Mouse (Mus musculus): ENCODE measurements around the gene Exoc2. TPM values are rescaled to one million over a fixed set of nuclear protein-coding genes. Genes with fewer than 3 reads are reported as not detected.

Gene Exoc2
- polyA plus RNA-seq, 1 experiment from 2014 or later: 29.9 TPM

DNA sequence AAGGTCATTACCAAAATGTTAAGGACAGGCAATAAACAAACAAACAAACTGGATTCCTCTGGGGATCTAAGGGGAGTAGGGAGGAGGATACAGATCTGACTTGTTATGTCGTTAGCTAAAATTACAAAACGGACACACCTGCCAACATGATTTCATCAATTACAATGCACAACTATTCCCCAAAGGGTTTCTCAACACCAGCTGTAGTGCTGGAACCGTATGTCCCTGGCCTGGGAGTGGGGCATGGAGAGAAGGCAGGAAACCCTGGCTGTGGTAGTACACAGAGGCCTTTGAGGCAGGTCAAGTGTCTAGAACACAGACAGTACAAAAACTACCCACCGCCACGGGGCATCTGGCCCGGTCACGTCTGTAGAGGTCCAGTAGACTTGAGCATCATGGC lies 164.7 kb downstream of the Exoc2 start:
- H3K27ac ChIP-seq: no peak overlapping the region
- no peak overlapping the region for H3K4me3 ChIP-seq (replicated peaks)
- no peaks in the 10 kb centered on the region for H3K27me3 ChIP-seq
- H3K9ac ChIP-seq: no peak overlapping the region
- ATAC-seq (replicated peaks; ENCODE audit: low FRiP score): no peak
- H3K4me1 ChIP-seq: no peaks in the 10 kb centered on the region
- 86% methylated on average over 7 of the region's 7 CpGs for WGBS
- H3K36me3 ChIP-seq: no peaks in the 10 kb centered on the region
- no peak overlapping the region for H3K4me2 ChIP-seq
- H3K9me3 ChIP-seq (replicated peaks): no peaks in the 10 kb centered on the region

- H3K4me3 ChIP-seq (replicated peaks): no peak overlapping the region
- 90% methylated on average over 5 of the region's 5 CpGs for WGBS
- no peaks in the 10 kb centered on the region for H3K27me3 ChIP-seq
- H3K9me3 ChIP-seq (replicated peaks): no peaks in the 10 kb centered on the region
- no peak overlapping the region for H3K9ac ChIP-seq
- H3K4me1 ChIP-seq: no peaks in the 10 kb centered on the region
- no peak for ATAC-seq (replicated peaks; ENCODE audit: low FRiP score)
- no peak overlapping the region for H3K4me2 ChIP-seq
- no peaks in the 10 kb centered on the region for H3K36me3 ChIP-seq
- no peak overlapping the region for H3K27ac ChIP-seq
Measured at GRCm38 (mm10) chr13:30802336-30802955, 171.4 kb downstream of the Exoc2 start.

DNA sequence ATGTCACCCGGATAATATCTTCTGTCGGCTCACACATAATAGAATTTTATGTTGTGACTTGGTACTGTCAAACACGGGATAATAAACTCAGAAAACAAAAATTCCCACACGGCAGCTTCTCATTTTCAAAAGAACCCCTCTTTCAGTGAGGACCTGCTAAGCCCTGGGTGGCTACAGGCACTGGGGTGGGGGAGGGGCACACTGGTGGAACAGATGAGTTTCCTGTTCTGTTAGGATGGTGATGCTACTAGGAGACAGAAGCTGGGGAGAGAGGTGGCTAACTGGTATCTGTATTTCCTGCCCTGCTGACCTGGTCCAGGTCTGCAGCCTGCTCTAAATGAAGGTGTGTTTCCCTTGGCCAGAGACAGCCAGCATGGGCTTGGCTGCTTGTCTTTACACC lies 172.0 kb downstream of the Exoc2 start:
- H3K36me3 ChIP-seq: no peaks in the 10 kb centered on the region
- no peak overlapping the region for H3K27ac ChIP-seq
- no peak overlapping the region for H3K9ac ChIP-seq
- no peak for ATAC-seq (replicated peaks; ENCODE audit: low FRiP score)
- no peak overlapping the region for H3K4me3 ChIP-seq (replicated peaks)
- H3K27me3 ChIP-seq: no peaks in the 10 kb centered on the region
- H3K9me3 ChIP-seq (replicated peaks): no peaks in the 10 kb centered on the region
- WGBS: 88% methylated on average over 4 of the region's 4 CpGs
- no peaks in the 10 kb centered on the region for H3K4me1 ChIP-seq
- H3K4me2 ChIP-seq: no peak overlapping the region

GRCm38 (mm10) chr13:30795960-30796359 lies 177.9 kb downstream of the Exoc2 start:
- no peak overlapping the region for H3K27ac ChIP-seq
- WGBS: 71% methylated on average over 4 of the region's 4 CpGs
- no peaks in the 10 kb centered on the region for H3K4me1 ChIP-seq
- H3K9me3 ChIP-seq (replicated peaks): no peaks in the 10 kb centered on the region
- H3K4me3 ChIP-seq (replicated peaks): no peak overlapping the region
- ATAC-seq (replicated peaks; ENCODE audit: low FRiP score): no peak
- no peak overlapping the region for H3K9ac ChIP-seq
- no peak overlapping the region for H3K4me2 ChIP-seq
- H3K36me3 ChIP-seq: no peaks in the 10 kb centered on the region
- H3K27me3 ChIP-seq: no peaks in the 10 kb centered on the region

DNA sequence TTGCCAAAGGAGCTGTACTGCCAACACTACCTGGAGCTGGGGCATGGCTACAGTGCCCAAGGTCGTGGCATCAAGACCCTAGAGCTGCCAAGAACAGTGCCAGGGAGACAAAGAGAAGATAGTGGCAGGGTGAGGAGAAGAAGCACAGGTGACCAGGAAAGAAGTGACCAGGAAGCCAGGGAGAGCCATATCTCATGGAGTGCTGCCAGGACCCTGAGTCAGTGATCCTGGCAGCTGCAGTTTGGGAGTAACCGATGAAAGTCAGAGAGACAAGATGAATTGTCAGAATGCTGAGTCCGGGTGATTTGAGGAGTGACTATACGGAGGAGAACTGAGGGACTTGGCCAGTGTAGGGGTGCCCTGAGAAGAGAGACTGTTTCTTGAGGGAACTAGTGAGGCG lies 180.3 kb downstream of the Exoc2 start:
- 72% methylated on average over 5 of the region's 5 CpGs for WGBS
- no peak for ATAC-seq (replicated peaks; ENCODE audit: low FRiP score)

DNA sequence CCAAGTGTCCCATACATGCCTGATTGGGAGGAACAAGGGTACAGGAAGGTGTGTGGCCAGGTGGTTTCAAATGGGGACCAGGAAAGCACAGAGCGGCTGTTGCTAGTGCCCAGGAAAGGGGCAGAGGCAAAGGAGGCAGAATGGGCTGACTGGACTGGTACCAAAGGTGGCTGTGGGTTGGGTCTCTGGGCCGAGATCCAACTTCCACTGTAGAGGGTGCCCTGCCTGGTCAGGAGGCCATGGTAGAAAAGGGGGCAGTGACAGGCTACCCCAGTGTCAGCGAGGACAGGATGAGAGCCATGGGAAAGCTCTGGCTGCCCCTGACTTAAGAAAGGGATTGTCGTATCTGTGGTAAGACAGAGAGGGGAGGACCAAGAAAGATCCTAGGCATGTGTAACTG lies 180.7 kb downstream of the Exoc2 start:
- no peak overlapping the region for H3K27ac ChIP-seq
- H3K9ac ChIP-seq: no peak overlapping the region
- no peaks in the 10 kb centered on the region for H3K36me3 ChIP-seq
- no peaks in the 10 kb centered on the region for H3K9me3 ChIP-seq (replicated peaks)
- 83% methylated on average over 4 of the region's 4 CpGs for WGBS
- no peaks in the 10 kb centered on the region for H3K27me3 ChIP-seq
- H3K4me3 ChIP-seq (replicated peaks): no peak overlapping the region
- ATAC-seq (replicated peaks; ENCODE audit: low FRiP score): no peak
- no peaks in the 10 kb centered on the region for H3K4me1 ChIP-seq
- H3K4me2 ChIP-seq: no peak overlapping the region

More for the DNA sequence above, 180.3 kb downstream of the Exoc2 start:
- Histone ChIP-seq H3K4me2 (no peak overlapping the region), H3K9me3 (replicated peaks) (no peaks in the 10 kb centered on the region), H3K27me3 (no peaks in the 10 kb centered on the region), H3K4me1 (no peaks in the 10 kb centered on the region), H3K27ac (no peak overlapping the region), H3K9ac (no peak overlapping the region), H3K4me3 (replicated peaks) (no peak overlapping the region), H3K36me3 (no peaks in the 10 kb centered on the region)

- no peaks in the 10 kb centered on the region for H3K36me3 ChIP-seq
- ATAC-seq (replicated peaks; ENCODE audit: low FRiP score): no peak
- no peak overlapping the region for H3K4me2 ChIP-seq
- H3K4me3 ChIP-seq (replicated peaks): no peak overlapping the region
- no peak overlapping the region for H3K27ac ChIP-seq
- no peaks in the 10 kb centered on the region for H3K9me3 ChIP-seq (replicated peaks)
- H3K4me1 ChIP-seq: no peaks in the 10 kb centered on the region
- no peaks in the 10 kb centered on the region for H3K27me3 ChIP-seq
- H3K9ac ChIP-seq: no peak overlapping the region
- 76% methylated on average over 3 of the region's 3 CpGs for WGBS
Measured at GRCm38 (mm10) chr13:30792741-30793140, 181.2 kb downstream of the Exoc2 start.

- Histone ChIP-seq H3K36me3 (no peaks in the 10 kb centered on the region), H3K4me2 (no peak overlapping the region), H3K27me3 (no peaks in the 10 kb centered on the region), H3K9me3 (replicated peaks) (no peaks in the 10 kb centered on the region), H3K4me3 (replicated peaks) (no peak overlapping the region), H3K9ac (no peak overlapping the region), H3K4me1 (no peaks in the 10 kb centered on the region), H3K27ac (no peak overlapping the region)
- no peak for ATAC-seq (replicated peaks; ENCODE audit: low FRiP score)
- 78% methylated on average over 9 of the region's 9 CpGs for WGBS
Measured at GRCm38 (mm10) chr13:30792308-30792707, 181.6 kb downstream of the Exoc2 start.

DNA sequence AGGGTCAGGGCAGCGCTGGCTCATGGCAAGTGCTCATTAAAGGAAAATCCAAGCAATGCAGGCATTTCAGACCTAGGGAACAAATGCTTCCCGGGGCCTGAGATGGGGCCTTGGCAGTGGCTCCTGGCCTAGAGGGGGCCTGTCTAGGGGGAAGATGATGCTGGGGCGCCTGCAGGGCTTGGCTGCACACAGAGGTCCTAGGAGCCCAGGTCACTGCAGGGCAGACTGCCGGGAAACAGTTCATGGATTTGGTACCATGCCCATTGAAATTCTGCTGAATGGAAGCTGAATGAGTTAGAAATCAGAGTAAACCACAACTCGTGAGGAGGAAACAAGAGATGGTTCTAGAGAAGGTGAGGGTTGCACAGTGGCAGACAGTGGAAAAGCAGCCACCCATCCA lies 183.9 kb downstream of the Exoc2 start:
- H3K4me3 ChIP-seq (replicated peaks): no peak overlapping the region
- no peak for ATAC-seq (replicated peaks; ENCODE audit: low FRiP score)
- no peak overlapping the region for H3K27ac ChIP-seq
- H3K27me3 ChIP-seq: no peaks in the 10 kb centered on the region
- 64% methylated on average over 5 of the region's 5 CpGs for WGBS
- no peaks in the 10 kb centered on the region for H3K9me3 ChIP-seq (replicated peaks)
- H3K9ac ChIP-seq: no peak overlapping the region
- H3K4me1 ChIP-seq: no peaks in the 10 kb centered on the region
- H3K36me3 ChIP-seq: no peaks in the 10 kb centered on the region
- H3K4me2 ChIP-seq: no peak overlapping the region

GRCm38 (mm10) chr13:30788421-30788820 lies 185.5 kb downstream of the Exoc2 start:
- ATAC-seq (replicated peaks; ENCODE audit: low FRiP score): no peak
- no peaks in the 10 kb centered on the region for H3K9me3 ChIP-seq (replicated peaks)
- no peak overlapping the region for H3K4me2 ChIP-seq
- H3K27me3 ChIP-seq: no peaks in the 10 kb centered on the region
- 82% methylated on average over 3 of the region's 3 CpGs for WGBS
- no peaks in the 10 kb centered on the region for H3K4me1 ChIP-seq
- no peaks in the 10 kb centered on the region for H3K36me3 ChIP-seq
- no peak overlapping the region for H3K9ac ChIP-seq
- H3K27ac ChIP-seq: no peak overlapping the region
- no peak overlapping the region for H3K4me3 ChIP-seq (replicated peaks)

GRCm38 (mm10) chr13:30787960-30788359 lies 185.9 kb downstream of the Exoc2 start:
- H3K4me3 ChIP-seq (replicated peaks): no peak overlapping the region
- no peak for ATAC-seq (replicated peaks; ENCODE audit: low FRiP score)
- no peaks in the 10 kb centered on the region for H3K4me1 ChIP-seq
- no peak overlapping the region for H3K27ac ChIP-seq
- no peak overlapping the region for H3K4me2 ChIP-seq
- H3K9ac ChIP-seq: no peak overlapping the region
- H3K27me3 ChIP-seq: no peaks in the 10 kb centered on the region
- H3K9me3 ChIP-seq (replicated peaks): no peaks in the 10 kb centered on the region
- no peaks in the 10 kb centered on the region for H3K36me3 ChIP-seq
- 83% methylated on average over 4 of the region's 4 CpGs for WGBS

GRCm38 (mm10) chr13:30787556-30787955 lies 186.3 kb downstream of the Exoc2 start:
- no peak overlapping the region for H3K27ac ChIP-seq
- H3K36me3 ChIP-seq: no peaks in the 10 kb centered on the region
- ATAC-seq (replicated peaks; ENCODE audit: low FRiP score): no peak
- H3K4me2 ChIP-seq: no peak overlapping the region
- no peaks in the 10 kb centered on the region for H3K27me3 ChIP-seq
- 0 out of 2 replicates have a peak, but pooled peaks cover 2% of the 10 kb centered on the region for H3K4me1 ChIP-seq
- WGBS: 80% methylated on average over 2 of the region's 2 CpGs
- no peaks in the 10 kb centered on the region for H3K9me3 ChIP-seq (replicated peaks)
- H3K4me3 ChIP-seq (replicated peaks): no peak overlapping the region
- no peak overlapping the region for H3K9ac ChIP-seq

GRCm38 (mm10) chr13:30787036-30787320 lies 186.9 kb downstream of the Exoc2 start:
- H3K27ac ChIP-seq: no peak overlapping the region
- H3K4me3 ChIP-seq (replicated peaks): no peak overlapping the region
- no peak overlapping the region for H3K4me2 ChIP-seq
- H3K36me3 ChIP-seq: no peaks in the 10 kb centered on the region
- no peak overlapping the region for H3K9ac ChIP-seq
- no peaks in the 10 kb centered on the region for H3K9me3 ChIP-seq (replicated peaks)
- H3K4me1 ChIP-seq: 0 out of 2 replicates have a peak, but pooled peaks cover 6% of the 10 kb centered on the region
- WGBS: 35% methylated on average over 2 of the region's 2 CpGs
- no peak for ATAC-seq (replicated peaks; ENCODE audit: low FRiP score)
- H3K27me3 ChIP-seq: no peaks in the 10 kb centered on the region

Measured in kidney, embryonic 15.5 days (tissue).